ENCODE assay signal across 18 mouse cellular contexts in the genomic region with DNA sequence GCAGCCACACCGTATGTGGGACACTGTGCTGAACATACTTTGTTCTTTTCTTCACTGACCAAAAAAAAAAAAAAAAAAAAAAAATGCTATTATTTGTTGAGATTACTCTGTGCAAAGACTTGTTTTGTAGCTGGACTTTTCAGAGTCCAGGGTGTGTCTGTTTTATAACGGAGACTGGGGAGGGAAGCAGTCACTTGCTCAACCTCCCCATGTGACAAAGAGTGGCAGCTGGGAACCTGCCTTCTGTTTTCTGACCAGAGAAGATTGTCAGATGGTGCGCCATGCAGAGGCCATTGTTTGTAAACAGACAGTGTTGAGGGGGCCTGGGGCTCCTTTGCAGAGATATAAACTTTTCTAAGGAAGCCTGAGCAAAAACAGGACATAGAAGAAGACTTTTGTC. TPM values are rescaled to one million over a fixed set of nuclear protein-coding genes. Genes with fewer than 3 reads are reported as not detected.
"Had no signal": no experiment of that assay in that cellular context is flagged by ENCODE, and none has a peak within 500 bp of the region (broad histone marks: within the 10 kb centered on the region; RNA-seq: fewer than 3 reads in every experiment).

No protein-coding gene starts in this region.

- H3K4me3 ChIP-seq: liver, embryonic 15.5 days; lung, embryonic 15.5 days; megakaryocyte, embryonic 14.5 days; midbrain, embryonic 13.5 days; midbrain, embryonic 15.5 days; neural tube, embryonic 12.5 days; stomach, embryonic 15.5 days had no signal

- H3K4me2 ChIP-seq: liver, embryonic 15.5 days; lung, embryonic 15.5 days; midbrain, embryonic 11.5 days; midbrain, embryonic 13.5 days; midbrain, embryonic 15.5 days; neural tube, embryonic 12.5 days; stomach, embryonic 15.5 days had no signal

- DNase-seq: liver, postnatal 0 days; lung, adult 2 months; right cerebral cortex, postnatal 14 days; thymus, adult 18-20 months; thymus, postnatal 14 days; thymus, postnatal 36 days had no signal

- H3K9me3 ChIP-seq: liver, embryonic 15.5 days; lung, embryonic 15.5 days; midbrain, embryonic 13.5 days; midbrain, embryonic 15.5 days; neural tube, embryonic 12.5 days; stomach, embryonic 15.5 days had no signal

- H3K27ac ChIP-seq: liver, embryonic 15.5 days; lung, embryonic 15.5 days; macrophage; midbrain, embryonic 13.5 days; midbrain, embryonic 15.5 days; neural tube, embryonic 12.5 days; stomach, embryonic 15.5 days; stomach, postnatal 0 days had no signal

- ATAC-seq: liver, postnatal 0 days; lung, postnatal 0 days; midbrain, embryonic 13.5 days; midbrain, embryonic 15.5 days had no signal

- H3K36me3 ChIP-seq: liver, embryonic 15.5 days; lung, embryonic 15.5 days; midbrain, embryonic 13.5 days; midbrain, embryonic 15.5 days; neural tube, embryonic 12.5 days; stomach, embryonic 15.5 days had no signal

- H3K4me1 ChIP-seq: liver, embryonic 15.5 days; megakaryocyte, embryonic 14.5 days had no signal

- H3K27me3 ChIP-seq: liver, embryonic 15.5 days; lung, embryonic 15.5 days; megakaryocyte, embryonic 14.5 days; neural tube, embryonic 12.5 days; stomach, embryonic 15.5 days had no signal

- H3K9ac ChIP-seq: liver, embryonic 15.5 days; liver, postnatal 0 days; lung, embryonic 15.5 days; midbrain, embryonic 13.5 days; midbrain, embryonic 15.5 days; neural tube, embryonic 12.5 days; stomach, embryonic 15.5 days had no signal

RNA-seq across cellular contexts. Expression of a gene that starts 17.0 kb away (rescaled TPM):
- total RNA-seq: megakaryocyte progenitor cell, adult 5-6 weeks had no signal
